Mouse (Mus musculus) midbrain, embryonic 16.5 days (tissue): ENCODE data around the gene Gm2163. TPM values are rescaled to one million over a fixed set of nuclear protein-coding genes. Genes with fewer than 3 reads are reported as not detected.
"Not testable (repeated sequence)": the region's sequence is repeated elsewhere in the genome, so short reads cannot be mapped to it uniquely, and the experiment has no call there.

Experiments
- ATAC-seq: fragments of 200-750 bp; cut with Nextera tagmentation; 2 replicates; pipeline ENCODE4 v1.8.0; 2017; ENCODE audit warnings: moderate TSS enrichment
- H3K27ac ChIP-seq: fragments of 300-500 bp; sonication (generic); 2 replicates; pipeline ENCODE4 v1.5.1; 2014; ENCODE audit warnings: mild to moderate bottlenecking, low read length, mixed read lengths
- H3K27me3 ChIP-seq: fragments of 300-500 bp; sonication (generic); 2 replicates; pipeline ENCODE4 v1.6.1; 2014; ENCODE audit warnings: low read depth, low read length, mixed read lengths; ENCODE audit not compliant: control insufficient read depth, insufficient read depth
- H3K36me3 ChIP-seq: fragments of 300-500 bp; sonication (generic); 2 replicates; pipeline ENCODE4 v1.6.1; 2014; ENCODE audit warnings: mild to moderate bottlenecking, low read length, moderate library complexity, mixed read lengths; ENCODE audit not compliant: control insufficient read depth, insufficient read depth
- H3K4me1 ChIP-seq: fragments of 300-500 bp; sonication (generic); 2 replicates; pipeline ENCODE4 v1.6.1; 2014; ENCODE audit warnings: mild to moderate bottlenecking, low read length, mixed read lengths; ENCODE audit not compliant: control insufficient read depth, insufficient read depth
- H3K4me2 ChIP-seq: fragments of 300-500 bp; sonication (generic); 2 replicates; pipeline ENCODE4 v1.6.1; 2014; ENCODE audit warnings: mild to moderate bottlenecking, low read length, mixed read lengths
- H3K4me3 ChIP-seq: fragments of 300-500 bp; sonication (generic); 2 replicates; pipeline ENCODE4 v1.5.1; 2014; ENCODE audit warnings: low read depth, mild to moderate bottlenecking, low read length, moderate library complexity, mixed read lengths
- H3K9ac ChIP-seq: fragments of 300-500 bp; sonication (generic); 2 replicates; pipeline ENCODE4 v1.6.1; 2014; ENCODE audit warnings: low read depth, low read length, mixed read lengths
- H3K9me3 ChIP-seq: fragments of 300-500 bp; sonication (generic); replicated peaks from 2 replicates; pipeline ENCODE4 v1.6.1; 2014; ENCODE audit warnings: mild to moderate bottlenecking, low read length, mixed read lengths; ENCODE audit not compliant: control insufficient read depth, poor library complexity, severe bottlenecking
- WGBS: fragments of 180-500 bp; shearing (Covaris S2); extraction: QIAGEN DNeasy Blood & Tissue Kit; methylation state at CpG from one replicate; pipeline ENCODE4 v1.1.7; 2014; 5-methylcytosine and 5-hydroxymethylcytosine counted together
- polyA plus RNA-seq: library from polyadenylated mRNA; unstranded; fragments of >200 nt; fragmentation: Nextera tagmentation; extraction: Ambion mirVana; gene quantifications from 2 replicates; pipeline ENCODE4 v1.2.1, GENCODE M21; 2015

Gene Gm2163
- 0.21 and 0.26 TPM in 2 replicates for polyA plus RNA-seq

DNA sequence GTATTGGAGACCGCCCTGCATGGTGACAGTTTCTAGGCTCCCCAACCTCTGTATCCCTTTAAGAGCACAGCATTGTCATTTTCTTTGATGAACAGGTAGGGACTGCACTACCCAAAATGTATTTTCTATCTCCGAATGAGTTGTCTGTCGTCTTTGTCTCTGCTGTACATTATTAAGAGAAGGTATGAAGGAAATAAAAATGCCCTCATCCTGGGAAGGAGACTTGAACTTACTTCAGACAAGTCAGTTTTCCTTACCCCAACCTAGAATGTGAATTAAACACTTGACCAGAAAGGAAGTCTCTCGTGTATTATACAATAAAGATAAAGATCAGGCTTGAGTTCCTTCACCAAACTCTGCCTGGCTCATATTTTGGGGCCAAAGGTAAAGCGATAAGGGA lies at the start of gene Gm2163:
TSS of gene Gm2163 (plus strand) at position 301 of the 400 bp plus-strand sequence.
- no CpG with 5 or more reads among the region's 5 CpGs for WGBS
- not testable (repeated sequence) for ATAC-seq, H3K4me3 ChIP-seq, H3K4me1 ChIP-seq, H3K4me2 ChIP-seq, H3K9me3 ChIP-seq, H3K27ac ChIP-seq, H3K9ac ChIP-seq, H3K36me3 ChIP-seq, H3K27me3 ChIP-seq

GRCm38 (mm10) chr4:42439078-42439477 lies 27.5 kb upstream of the Gm2163 start, which contains the start of gene Gm21586:
TSS of gene Gm21586 (plus strand) at chr4:42439378.
- not testable (repeated sequence) for ATAC-seq, H3K27me3 ChIP-seq
- WGBS, result no CpG with 5 or more reads among the region's 18 CpGs

DNA sequence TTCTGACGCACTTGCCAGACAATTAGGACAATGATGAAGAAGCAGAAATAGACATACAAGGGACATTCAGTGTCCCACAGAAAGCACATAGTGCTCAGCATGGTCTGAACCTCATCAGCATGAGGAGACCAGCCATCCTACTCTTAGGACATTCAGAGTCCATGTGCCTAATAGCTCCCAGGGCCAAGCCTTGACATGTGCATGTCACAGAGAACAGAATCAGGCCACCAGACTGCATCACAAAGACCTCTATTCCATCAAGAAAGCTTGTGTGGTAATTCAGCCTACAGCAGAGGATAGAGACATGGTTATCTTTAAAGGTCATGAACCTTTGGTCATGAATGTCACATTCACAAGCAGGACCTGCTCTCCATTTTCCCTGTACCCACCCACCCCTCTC lies 61.5 kb downstream of the Gm2163 start, which contains the start of gene Fam205a2:
TSS of gene Fam205a2 (minus strand) at position 101 of the 400 bp plus-strand sequence.
- not testable (repeated sequence) for H3K27ac ChIP-seq, H3K4me2 ChIP-seq, H3K9ac ChIP-seq, H3K27me3 ChIP-seq, H3K4me3 ChIP-seq, ATAC-seq, H3K9me3 ChIP-seq, H3K36me3 ChIP-seq, H3K4me1 ChIP-seq
- no CpG with 5 or more reads among the region's 1 CpGs for WGBS

More at GRCm38 (mm10) chr4:42439078-42439477, 27.5 kb upstream of the Gm2163 start, which contains the start of gene Gm21586:
- H3K4me2 ChIP-seq, H3K9me3 ChIP-seq, H3K36me3 ChIP-seq, H3K4me3 ChIP-seq, H3K4me1 ChIP-seq, H3K9ac ChIP-seq, H3K27ac ChIP-seq: not testable (repeated sequence)

GRCm38 (mm10) chr4:42611895-42612294 lies 145.3 kb downstream of the Gm2163 start, which contains the start of gene Gm10591:
TSS of gene Gm10591 (plus strand) at chr4:42612195.
- not testable (repeated sequence) for H3K9ac ChIP-seq, H3K4me2 ChIP-seq, H3K36me3 ChIP-seq, H3K27ac ChIP-seq, H3K4me1 ChIP-seq, H3K9me3 ChIP-seq, H3K4me3 ChIP-seq, H3K27me3 ChIP-seq, ATAC-seq
- WGBS, result no CpG with 5 or more reads among the region's 5 CpGs

GRCm38 (mm10) chr4:42629419-42629818 lies 162.9 kb downstream of the Gm2163 start, which contains the start of gene Gm2564:
TSS of gene Gm2564 (plus strand) at chr4:42629719.
- not testable (repeated sequence) for H3K36me3 ChIP-seq, H3K4me3 ChIP-seq, H3K4me1 ChIP-seq, H3K27ac ChIP-seq, H3K9me3 ChIP-seq, H3K9ac ChIP-seq, ATAC-seq, H3K27me3 ChIP-seq, H3K4me2 ChIP-seq
- no CpG with 5 or more reads among the region's 8 CpGs for WGBS

Other genes with a start within 250 kb of the Gm2163 start
- not detected in 2 replicates for gene Gm10600, start 226.1 kb upstream of the Gm2163 start, polyA plus RNA-seq
- gene Ccl21b, start 211.0 kb upstream of the Gm2163 start, polyA plus RNA-seq, result not detected in 2 replicates
- gene Gm21953, start 172.5 kb upstream of the Gm2163 start, polyA plus RNA-seq, result not detected in 2 replicates
- gene Fam205a3, start 148.4 kb upstream of the Gm2163 start, polyA plus RNA-seq, result not detected in 2 replicates
- gene Gm21586, start 27.4 kb upstream of the Gm2163 start, polyA plus RNA-seq, result not detected in 2 replicates
- not detected in 2 replicates for gene Fam205a2, start 61.4 kb downstream of the Gm2163 start, polyA plus RNA-seq
- gene Gm10591, start 145.4 kb downstream of the Gm2163 start, polyA plus RNA-seq, result not detected in 2 replicates
- gene Gm2564, start 163.0 kb downstream of the Gm2163 start, polyA plus RNA-seq, result not detected in 2 replicates
- gene Ccl27b, start 188.5 kb downstream of the Gm2163 start, polyA plus RNA-seq, result not detected in 2 replicates
- not detected in 2 replicates for gene Il11ra2, start 195.1 kb downstream of the Gm2163 start, polyA plus RNA-seq